Mouse (Mus musculus) ES-E14 (cell line): Measurements from ENCODE around the gene Psmb1.

Source experiments
- HCFC1 ChIP-seq: IDR thresholded peaks from 2 replicates; pipeline ENCODE4 v1.6.1; 2012; ENCODE audit warnings: low read length, inconsistent platforms, borderline replicate concordance; ENCODE audit not compliant: insufficient read depth
- MAFK ChIP-seq: IDR thresholded peaks from 2 replicates; pipeline ENCODE4 v1.6.1; 2014; ENCODE audit warnings: mild to moderate bottlenecking, low read depth, low read length, inconsistent platforms; ENCODE audit not compliant: insufficient read depth
- ZC3H11A ChIP-seq: IDR thresholded peaks from 2 replicates; pipeline ENCODE4 v1.6.1; 2012; ENCODE audit warnings: low read depth, mild to moderate bottlenecking, inconsistent platforms, low read length, borderline replicate concordance
- ZNF384 ChIP-seq: IDR thresholded peaks from 2 replicates; pipeline ENCODE4 v1.6.1; 2012; ENCODE audit warnings: low read depth, low read length, inconsistent platforms

DNA sequence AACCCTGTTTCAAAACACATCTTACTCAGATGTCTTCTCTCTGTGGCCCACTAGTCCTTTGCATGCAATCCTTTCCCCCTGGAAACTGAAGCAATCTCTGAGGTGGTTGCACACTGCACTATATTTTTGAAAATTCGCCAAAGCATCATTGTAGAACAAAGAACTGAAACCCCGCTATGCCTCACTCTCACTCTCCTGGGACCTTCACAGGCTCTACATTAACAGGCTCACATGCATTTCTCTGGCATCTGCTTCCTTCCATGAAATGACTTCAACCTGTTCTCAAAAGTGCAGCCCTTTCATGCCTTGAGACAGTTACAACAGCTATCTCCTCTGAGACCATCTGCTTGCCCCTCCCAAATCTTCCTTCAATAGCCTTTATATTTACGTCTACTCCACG, 46.9 kb upstream of the Psmb1 start:
- TF ChIP-seq ZC3H11A (no peak), ZNF384 (no peak), HCFC1 (no peak), MAFK (no peak)
